Mouse (Mus musculus) lung, postnatal 0 days (tissue): Measurements from ENCODE around the gene Opcml.

ENCODE experiments used
- CTCF ChIP-seq: IDR thresholded peaks from 2 replicates; pipeline ENCODE4 v1.5.1; 2016; ENCODE audit warnings: antibody characterized with exemption, mild to moderate bottlenecking
- EP300 ChIP-seq: IDR thresholded peaks from 2 replicates; pipeline ENCODE4 v1.6.1; 2016; ENCODE audit warnings: antibody characterized with exemption, mild to moderate bottlenecking, control low read depth

- no peak for TF ChIP-seq EP300
- TF ChIP-seq CTCF: no peak
Measured at GRCm38 (mm10) chr9:28720186-28720585, 929.6 kb downstream of the Opcml start.
